Mouse (Mus musculus) forebrain, embryonic 12.5 days (tissue): ENCODE measurements at regions not wholly inside any gene's neighbourhood (a gene's known extent, or its start where the extent isn't known, plus 50 kb on each side); places are given as distances from the start of the nearest gene placed in this dataset.

ENCODE experiments used
- ATAC-seq: fragments of 200-750 bp; cut with Nextera tagmentation; 2 replicates; pipeline ENCODE4 v1.8.0; 2017; ENCODE audit warnings: moderate TSS enrichment; ENCODE audit not compliant: low FRiP score
- H3K27ac ChIP-seq: fragments of 300-500 bp; sonication (generic); 2 replicates; pipeline ENCODE4 v1.5.1; 2016; ENCODE audit warnings: mild to moderate bottlenecking
- H3K27me3 ChIP-seq: fragments of 300-500 bp; sonication (generic); 2 replicates; pipeline ENCODE4 v1.6.1; 2016; ENCODE audit warnings: mild to moderate bottlenecking
- H3K36me3 ChIP-seq: fragments of 300-500 bp; sonication (generic); replicated peaks from 2 replicates; pipeline ENCODE4 v1.6.1; 2016; ENCODE audit warnings: mild to moderate bottlenecking
- H3K4me1 ChIP-seq: fragments of 300-500 bp; sonication (generic); 2 replicates; pipeline ENCODE4 v1.6.1; 2016
- H3K4me2 ChIP-seq: fragments of 300-500 bp; sonication (generic); 2 replicates; pipeline ENCODE4 v1.6.1; 2016; ENCODE audit warnings: mild to moderate bottlenecking, moderate library complexity
- H3K4me3 ChIP-seq: fragments of 300-500 bp; sonication (generic); replicated peaks from 2 replicates; pipeline ENCODE4 v1.5.1; 2016; ENCODE audit warnings: mild to moderate bottlenecking
- H3K9ac ChIP-seq: fragments of 300-500 bp; sonication (generic); 2 replicates; pipeline ENCODE4 v1.6.1; 2016; ENCODE audit warnings: mild to moderate bottlenecking
- H3K9me3 ChIP-seq: fragments of 300-500 bp; sonication (generic); 2 replicates; pipeline ENCODE4 v1.6.1; 2016
- WGBS: fragments of 180-500 bp; shearing (Covaris S2); methylation state at CpG from one replicate; pipeline ENCODE4 v1.1.7; 2016; 5-methylcytosine and 5-hydroxymethylcytosine counted together

- Histone ChIP-seq H3K4me1 (no peaks in the 10 kb centered on the region), H3K9ac (no peak overlapping the region), H3K9me3 (no peaks in the 10 kb centered on the region), H3K27ac (no peak overlapping the region), H3K4me2 (no peak overlapping the region), H3K36me3 (no peaks in the 10 kb centered on the region), H3K4me3 (no peak overlapping the region), H3K27me3 (no peaks in the 10 kb centered on the region)
- 70% methylated on average over 4 of the region's 4 CpGs for WGBS
- ATAC-seq = no peak
Observed at GRCm38 (mm10) chr7:72474751-72475150, 168.3 kb upstream of the Mctp2 start.

GRCm38 (mm10) chr7:72478936-72479335 lies 172.5 kb upstream of the Mctp2 start:
- ATAC-seq = no peak
- Histone ChIP-seq H3K9ac (no peak overlapping the region), H3K9me3 (no peaks in the 10 kb centered on the region), H3K36me3 (no peaks in the 10 kb centered on the region), H3K4me1 (no peaks in the 10 kb centered on the region), H3K27me3 (no peaks in the 10 kb centered on the region), H3K4me3 (no peak overlapping the region), H3K4me2 (no peak overlapping the region), H3K27ac (no peak overlapping the region)
- 75% methylated on average over 1 of the region's 1 CpGs for WGBS

GRCm38 (mm10) chr7:72481275-72481674 lies 174.9 kb upstream of the Mctp2 start:
- H3K4me2 ChIP-seq = no peak overlapping the region
- no peak for ATAC-seq
- no peak overlapping the region for H3K27ac ChIP-seq
- 90% methylated on average over 2 of the region's 2 CpGs for WGBS
- no peaks in the 10 kb centered on the region for H3K4me1 ChIP-seq
- H3K36me3 ChIP-seq = no peaks in the 10 kb centered on the region
- no peak overlapping the region for H3K4me3 ChIP-seq
- no peaks in the 10 kb centered on the region for H3K27me3 ChIP-seq
- no peaks in the 10 kb centered on the region for H3K9me3 ChIP-seq
- H3K9ac ChIP-seq = no peak overlapping the region

GRCm38 (mm10) chr7:72490161-72490560 lies 183.8 kb upstream of the Mctp2 start:
- Histone ChIP-seq H3K4me3 (no peak overlapping the region), H3K27me3 (no peaks in the 10 kb centered on the region), H3K27ac (no peak overlapping the region), H3K4me1 (no peaks in the 10 kb centered on the region), H3K9me3 (no peaks in the 10 kb centered on the region), H3K9ac (no peak overlapping the region), H3K36me3 (no peaks in the 10 kb centered on the region), H3K4me2 (no peak overlapping the region)
- no peak for ATAC-seq

GRCm38 (mm10) chr7:72493292-72493691 lies 186.9 kb upstream of the Mctp2 start:
- Histone ChIP-seq H3K4me1 (peaks cover 4% of the 10 kb centered on the region; the same call in 1 of the 2 replicates), H3K36me3 (no peaks in the 10 kb centered on the region), H3K4me2 (no peak overlapping the region), H3K27ac (no peak overlapping the region), H3K4me3 (no peak overlapping the region), H3K9ac (no peak overlapping the region), H3K9me3 (no peaks in the 10 kb centered on the region), H3K27me3 (no peaks in the 10 kb centered on the region)
- no peak for ATAC-seq

- no peak overlapping the region for H3K27ac ChIP-seq
- H3K36me3 ChIP-seq = no peaks in the 10 kb centered on the region
- no peaks in the 10 kb centered on the region for H3K9me3 ChIP-seq
- WGBS = 71% methylated on average over 7 of the region's 7 CpGs
- H3K4me2 ChIP-seq = no peak overlapping the region
- no peak overlapping the region for H3K9ac ChIP-seq
- ATAC-seq = no peak
- H3K27me3 ChIP-seq = no peaks in the 10 kb centered on the region
- peaks cover 4% of the 10 kb centered on the region; the same call in 1 of the 2 replicates for H3K4me1 ChIP-seq
- H3K4me3 ChIP-seq = no peak overlapping the region
Observed at GRCm38 (mm10) chr7:72496933-72497631, 190.7 kb upstream of the Mctp2 start.

- Histone ChIP-seq H3K9me3 (no peaks in the 10 kb centered on the region), H3K27ac (no peak overlapping the region), H3K36me3 (no peaks in the 10 kb centered on the region), H3K4me2 (no peak overlapping the region), H3K9ac (no peak overlapping the region), H3K27me3 (no peaks in the 10 kb centered on the region), H3K4me3 (no peak overlapping the region), H3K4me1 (peaks cover 4% of the 10 kb centered on the region; the same call in 1 of the 2 replicates)
- 78% methylated on average over 4 of the region's 4 CpGs for WGBS
- no peak for ATAC-seq
Observed at GRCm38 (mm10) chr7:72498562-72499230, 192.3 kb upstream of the Mctp2 start.

GRCm38 (mm10) chr7:72499788-72500187 lies 193.4 kb upstream of the Mctp2 start:
- Histone ChIP-seq H3K4me3 (no peak overlapping the region), H3K9ac (no peak overlapping the region), H3K27ac (no peak overlapping the region), H3K36me3 (no peaks in the 10 kb centered on the region), H3K9me3 (no peaks in the 10 kb centered on the region), H3K27me3 (no peaks in the 10 kb centered on the region), H3K4me2 (no peak overlapping the region), H3K4me1 (peaks cover 4% of the 10 kb centered on the region; the same call in 1 of the 2 replicates)
- ATAC-seq = no peak
- 82% methylated on average over 5 of the region's 5 CpGs for WGBS

GRCm38 (mm10) chr7:72500190-72500589 lies 193.8 kb upstream of the Mctp2 start:
- Histone ChIP-seq H3K4me2 (no peak overlapping the region), H3K27me3 (no peaks in the 10 kb centered on the region), H3K36me3 (no peaks in the 10 kb centered on the region), H3K9me3 (no peaks in the 10 kb centered on the region), H3K27ac (no peak overlapping the region), H3K9ac (no peak overlapping the region), H3K4me3 (no peak overlapping the region), H3K4me1 (peaks cover 4% of the 10 kb centered on the region; the same call in 1 of the 2 replicates)
- 90% methylated on average over 3 of the region's 3 CpGs for WGBS
- no peak for ATAC-seq

GRCm38 (mm10) chr7:72500996-72501395 lies 194.6 kb upstream of the Mctp2 start:
- no peaks in the 10 kb centered on the region for H3K9me3 ChIP-seq
- WGBS = 36% methylated on average over 6 of the region's 6 CpGs
- no peak overlapping the region for H3K4me3 ChIP-seq
- H3K36me3 ChIP-seq = no peaks in the 10 kb centered on the region
- no peaks in the 10 kb centered on the region for H3K27me3 ChIP-seq
- no peak overlapping the region for H3K9ac ChIP-seq
- H3K4me1 ChIP-seq = peaks cover 4% of the 10 kb centered on the region; the same call in 1 of the 2 replicates
- H3K4me2 ChIP-seq = no peak overlapping the region
- H3K27ac ChIP-seq = no peak overlapping the region
- no peak for ATAC-seq

- Histone ChIP-seq H3K27me3 (no peaks in the 10 kb centered on the region), H3K27ac (no peak overlapping the region), H3K36me3 (no peaks in the 10 kb centered on the region), H3K4me3 (no peak overlapping the region), H3K4me1 (peaks cover 4% of the 10 kb centered on the region; the same call in 1 of the 2 replicates), H3K4me2 (no peak overlapping the region), H3K9me3 (no peaks in the 10 kb centered on the region), H3K9ac (no peak overlapping the region)
- 84% methylated on average over 3 of the region's 3 CpGs for WGBS
- no peak for ATAC-seq
Observed at GRCm38 (mm10) chr7:72501431-72501830, 195.0 kb upstream of the Mctp2 start.

GRCm38 (mm10) chr7:72503756-72504155 lies 197.3 kb upstream of the Mctp2 start:
- no peaks in the 10 kb centered on the region for H3K4me1 ChIP-seq

GRCm38 (mm10) chr7:72504268-72504667 lies 197.9 kb upstream of the Mctp2 start:
- H3K27me3 ChIP-seq = no peaks in the 10 kb centered on the region
- no peak overlapping the region for H3K9ac ChIP-seq
- 83% methylated on average over 4 of the region's 4 CpGs for WGBS
- no peaks in the 10 kb centered on the region for H3K4me1 ChIP-seq
- H3K36me3 ChIP-seq = no peaks in the 10 kb centered on the region
- no peak overlapping the region for H3K27ac ChIP-seq
- ATAC-seq = no peak
- no peak overlapping the region for H3K4me3 ChIP-seq
- no peaks in the 10 kb centered on the region for H3K9me3 ChIP-seq
- H3K4me2 ChIP-seq = no peak overlapping the region

More at GRCm38 (mm10) chr7:72503756-72504155, 197.3 kb upstream of the Mctp2 start:
- Histone ChIP-seq H3K27me3 (no peaks in the 10 kb centered on the region), H3K27ac (no peak overlapping the region), H3K9ac (no peak overlapping the region), H3K36me3 (no peaks in the 10 kb centered on the region), H3K4me3 (no peak overlapping the region), H3K9me3 (no peaks in the 10 kb centered on the region), H3K4me2 (no peak overlapping the region)
- no peak for ATAC-seq
